Mouse (Mus musculus) liver, postnatal 0 days (tissue): ENCODE data around the gene Ankrd2. TPM values are rescaled to one million over a fixed set of nuclear protein-coding genes. Genes with fewer than 3 reads are reported as not detected.

Experiments
- ATAC-seq: fragments of 200-750 bp; cut with Nextera tagmentation; 2 replicates; pipeline ENCODE4 v1.8.0; 2017; ENCODE audit warnings: mild to moderate bottlenecking, moderate library complexity
- DNase-seq: peaks from one replicate; pipeline ENCODE4 v3.0.0-alpha.2; 2016
- H3K27ac ChIP-seq: fragments of 300-500 bp; sonication (generic); 2 replicates; pipeline ENCODE4 v1.5.1; 2014; ENCODE audit warnings: antibody characterized with exemption, moderate library complexity, mild to moderate bottlenecking, low read depth
- H3K27me3 ChIP-seq: fragments of 300-500 bp; sonication (generic); 2 replicates; pipeline ENCODE4 v1.6.1; 2014; ENCODE audit warnings: low read length, control low read depth, mixed read lengths; ENCODE audit not compliant: insufficient read depth
- H3K36me3 ChIP-seq: fragments of 300-500 bp; sonication (generic); replicated peaks from 2 replicates; pipeline ENCODE4 v1.6.1; 2014; ENCODE audit warnings: mild to moderate bottlenecking, control low read depth, low read length, moderate library complexity, mixed read lengths; ENCODE audit not compliant: insufficient read depth
- H3K4me1 ChIP-seq: fragments of 300-500 bp; sonication (generic); 2 replicates; pipeline ENCODE4 v1.6.1; 2014; ENCODE audit warnings: antibody characterized with exemption, mild to moderate bottlenecking, control low read depth; ENCODE audit not compliant: insufficient read depth
- H3K4me2 ChIP-seq: fragments of 300-500 bp; sonication (generic); 2 replicates; pipeline ENCODE4 v1.6.1; 2014; ENCODE audit warnings: low read depth, mild to moderate bottlenecking, low read length, moderate library complexity, mixed read lengths
- H3K4me3 ChIP-seq: fragments of 300-500 bp; sonication (generic); 2 replicates; pipeline ENCODE4 v1.5.1; 2014; ENCODE audit warnings: low read depth, low read length
- H3K9ac ChIP-seq: fragments of 300-500 bp; sonication (generic); replicated peaks from 2 replicates; pipeline ENCODE4 v1.6.1; 2014; ENCODE audit warnings: mild to moderate bottlenecking, moderate library complexity
- H3K9me3 ChIP-seq: fragments of 300-500 bp; sonication (generic); 2 replicates; pipeline ENCODE4 v1.6.1; 2016; ENCODE audit warnings: mild to moderate bottlenecking, control low read depth, low read length, mixed read lengths
- CTCF ChIP-seq: sonication (generic); IDR thresholded peaks from 2 replicates; pipeline ENCODE4 v1.5.1; 2016; ENCODE audit warnings: antibody characterized with exemption, low read depth
- EP300 ChIP-seq: IDR thresholded peaks from 2 replicates; pipeline ENCODE4 v1.6.1; 2016; ENCODE audit warnings: antibody characterized with exemption, low read depth, mild to moderate bottlenecking
- WGBS: fragments of 180-500 bp; shearing (Covaris S2); extraction: QIAGEN DNeasy Blood & Tissue Kit; methylation state at CpG from one replicate; pipeline ENCODE4 v1.1.7; 2014; ENCODE audit not compliant: insufficient replicate concordance; 5-methylcytosine and 5-hydroxymethylcytosine counted together
- polyA plus RNA-seq: library from polyadenylated mRNA; unstranded; fragments of >200 nt; fragmentation: Nextera tagmentation; extraction: Ambion mirVana; gene quantifications from 2 replicates; pipeline ENCODE4 v1.2.1, GENCODE M21; 2015

Gene Ankrd2
- polyA plus RNA-seq, 1 experiment from 2014 or later, result 0.22 TPM

GRCm38 (mm10) chr19:42043988-42044387 lies 8.2 kb downstream of the Ankrd2 start:
- Histone ChIP-seq H3K4me2 (no peak overlapping the region), H3K4me3 (no peak overlapping the region), H3K36me3 (no peaks in the 10 kb centered on the region), H3K4me1 (no peaks in the 10 kb centered on the region), H3K9ac (no peak overlapping the region), H3K27ac (no peak overlapping the region), H3K27me3 (no peaks in the 10 kb centered on the region), H3K9me3 (no peaks in the 10 kb centered on the region)
- DNase-seq (no peak), ATAC-seq (no peak)
- 84% methylated on average over 6 of the region's 6 CpGs for WGBS
- no peak for TF ChIP-seq EP300
- TF ChIP-seq CTCF, result no peak

- 17% methylated on average over 23 of the region's 23 CpGs for WGBS
- peak within 1 kb of the TSS; percentile 71 for H3K4me2 ChIP-seq
- DNase-seq (peak; percentile 84), ATAC-seq (peak; percentile 92)
- no peaks in the 10 kb centered on the region for H3K36me3 ChIP-seq
- no peaks in the 10 kb centered on the region for H3K9me3 ChIP-seq
- peak within 1 kb of the TSS; percentile 88 for H3K27ac ChIP-seq
- H3K4me3 ChIP-seq, result peak within 1 kb of the TSS; percentile 50
- peak within 1 kb of the TSS; percentile 74 for H3K9ac ChIP-seq
- H3K27me3 ChIP-seq, result no peaks in the 10 kb centered on the region
- H3K4me1 ChIP-seq, result no peaks in the 10 kb centered on the region
- TF ChIP-seq CTCF, result peak; percentile 89
- no peak for TF ChIP-seq EP300
Observed at GRCm38 (mm10) chr19:42045269-42046102, 9.7 kb downstream of the Ankrd2 start, which contains the start of gene Hoga1. Hoga1 (plus strand) TSS chr19:42045610.

- Histone ChIP-seq H3K4me3 (no peak overlapping the region), H3K4me2 (no peak overlapping the region), H3K9me3 (no peaks in the 10 kb centered on the region), H3K4me1 (peaks cover 5% of the 10 kb centered on the region; the same call in 1 of the 2 replicates), H3K9ac (no peak overlapping the region), H3K36me3 (no peaks in the 10 kb centered on the region), H3K27ac (peak overlapping the region; percentile 88), H3K27me3 (no peaks in the 10 kb centered on the region)
- TF ChIP-seq EP300 (no peak), CTCF (no peak)
- DNase-seq (no peak), ATAC-seq (peak; percentile 68)
- 59% methylated on average over 1 of the region's 1 CpGs for whole genome bisulfite sequencing
Observed at GRCm38 (mm10) chr19:42050251-42050650, 14.5 kb downstream of the Ankrd2 start.

DNA sequence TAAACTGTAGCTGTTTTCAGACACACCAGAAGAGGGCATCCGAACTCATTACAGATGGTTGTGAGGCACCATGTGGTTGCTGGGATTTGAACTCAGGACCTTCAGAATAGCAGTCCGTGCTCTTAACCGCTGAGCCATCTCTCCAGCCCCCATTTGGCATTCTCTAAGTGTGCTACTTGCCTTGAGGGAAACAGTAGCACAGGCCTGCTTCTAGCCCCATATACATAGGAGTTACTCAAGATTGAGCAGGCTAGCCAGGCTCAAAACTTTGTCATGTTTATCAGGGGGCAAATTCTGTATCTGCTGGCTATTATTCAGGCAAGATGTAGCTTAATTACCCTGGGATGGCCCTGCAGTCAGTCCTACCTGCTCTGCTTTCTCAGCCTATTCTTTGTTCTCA lies 15.6 kb downstream of the Ankrd2 start:
- Histone ChIP-seq H3K27me3 (no peaks in the 10 kb centered on the region), H3K4me1 (peaks cover 5% of the 10 kb centered on the region), H3K4me2 (no peak overlapping the region), H3K4me3 (no peak overlapping the region), H3K9me3 (no peaks in the 10 kb centered on the region), H3K36me3 (no peaks in the 10 kb centered on the region), H3K27ac (peak overlapping the region; percentile 88; the same call in 1 of the 2 replicates), H3K9ac (no peak overlapping the region)
- DNase-seq (no peak), ATAC-seq (no peak)
- 84% methylated on average over 3 of the region's 3 CpGs for whole genome bisulfite sequencing
- TF ChIP-seq EP300 (no peak), CTCF (no peak)

- WGBS, result 71% methylated on average over 4 of the region's 4 CpGs
- no peaks in the 10 kb centered on the region for H3K36me3 ChIP-seq
- H3K4me2 ChIP-seq, result no peak within 1 kb of the TSS
- peak within 1 kb of the TSS; percentile 88; the same call in 1 of the 2 replicates for H3K27ac ChIP-seq
- peaks cover 5% of the 10 kb centered on the region for H3K4me1 ChIP-seq
- no peak within 1 kb of the TSS for H3K9ac ChIP-seq
- ATAC-seq (no peak), DNase-seq (no peak)
- no peaks in the 10 kb centered on the region for H3K9me3 ChIP-seq
- H3K27me3 ChIP-seq, result no peaks in the 10 kb centered on the region
- TF ChIP-seq EP300 (no peak), CTCF (no peak)
- H3K4me3 ChIP-seq, result no peak within 1 kb of the TSS
Observed at GRCm38 (mm10) chr19:42051948-42052347, 16.1 kb downstream of the Ankrd2 start, which contains the start of gene 4933411K16Rik. 4933411K16Rik (plus strand) TSS chr19:42052248.

GRCm38 (mm10) chr19:42054255-42054654 lies 18.5 kb downstream of the Ankrd2 start:
- TF ChIP-seq CTCF (no peak), EP300 (no peak)
- Histone ChIP-seq H3K36me3 (no peaks in the 10 kb centered on the region), H3K27ac (no peak overlapping the region; the same call in 1 of the 2 replicates), H3K4me2 (no peak overlapping the region), H3K9me3 (no peaks in the 10 kb centered on the region), H3K4me1 (peaks cover 7% of the 10 kb centered on the region), H3K4me3 (no peak overlapping the region), H3K9ac (no peak overlapping the region), H3K27me3 (no peaks in the 10 kb centered on the region)
- no peak for ATAC-seq
- 57% methylated on average over 6 of the region's 6 CpGs for WGBS
- no peak for DNase-seq
